Mouse (Mus musculus) layer of hippocampus, adult 8-10 months (tissue): ENCODE measurements at regions not wholly inside any gene's neighbourhood (a gene's known extent, or its start where the extent isn't known, plus 50 kb on each side); places are given as distances from the start of the nearest gene placed in this dataset.

Experiments used
- DNase-seq, 2 experiments: peaks; one replicate each; pipeline ENCODE4 v3.0.0; 2022; ENCODE audit warnings: low spot score in 2 of 2

GRCm38 (mm10) chr10:99460847-99461445 is 197.9 kb downstream of the Dusp6 start:
- no peak for DNase-seq

DNA sequence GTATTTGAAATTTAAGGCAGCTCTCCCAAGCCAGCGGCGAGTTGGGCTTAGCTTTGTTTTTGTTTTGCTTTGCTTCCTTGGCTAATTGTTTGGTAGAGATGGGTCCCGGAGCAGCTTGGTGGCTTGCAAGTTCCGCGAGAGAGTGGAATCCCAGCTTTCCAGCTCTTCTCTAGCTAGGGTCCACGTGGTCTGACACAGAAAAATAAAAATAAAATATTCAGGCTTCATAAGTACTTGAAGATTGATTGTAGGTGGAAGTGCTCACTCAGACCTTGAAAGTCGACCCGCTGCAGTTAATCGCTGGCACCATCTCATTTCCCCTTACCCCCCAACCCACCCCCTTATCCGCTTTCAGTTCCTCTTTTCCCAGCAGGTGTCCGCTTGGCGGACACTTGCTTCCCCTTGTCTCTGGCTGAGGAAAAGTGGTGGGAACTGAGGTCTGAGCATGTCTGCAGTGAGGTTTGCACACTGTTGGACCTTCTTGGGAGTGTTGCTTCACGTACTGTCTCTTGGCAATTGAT is 198.5 kb downstream of the Dusp6 start:
- DNase-seq, result peak in 1 of 2 experiments; percentile 11

DNA sequence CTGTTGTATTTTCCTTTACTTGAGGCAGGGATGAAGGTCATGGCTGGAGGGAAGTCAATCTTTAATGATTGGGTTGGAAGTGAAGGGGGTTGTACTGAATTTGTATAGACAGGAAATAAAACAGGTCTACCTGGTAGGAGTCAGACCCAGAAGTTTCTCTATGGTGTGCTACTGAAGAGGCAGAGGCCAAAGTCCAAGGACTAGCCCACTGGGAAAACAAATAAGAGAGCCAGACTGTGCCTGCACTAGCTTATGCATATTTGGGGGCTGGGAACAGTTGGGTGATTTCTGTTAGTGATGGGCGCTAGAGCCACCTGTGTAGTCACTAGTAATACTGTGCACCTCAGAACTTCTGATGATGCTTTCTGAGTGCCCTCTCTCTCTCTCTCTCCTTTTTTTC is 203.7 kb downstream of the Dusp6 start:
- DNase-seq, result no peak

DNA sequence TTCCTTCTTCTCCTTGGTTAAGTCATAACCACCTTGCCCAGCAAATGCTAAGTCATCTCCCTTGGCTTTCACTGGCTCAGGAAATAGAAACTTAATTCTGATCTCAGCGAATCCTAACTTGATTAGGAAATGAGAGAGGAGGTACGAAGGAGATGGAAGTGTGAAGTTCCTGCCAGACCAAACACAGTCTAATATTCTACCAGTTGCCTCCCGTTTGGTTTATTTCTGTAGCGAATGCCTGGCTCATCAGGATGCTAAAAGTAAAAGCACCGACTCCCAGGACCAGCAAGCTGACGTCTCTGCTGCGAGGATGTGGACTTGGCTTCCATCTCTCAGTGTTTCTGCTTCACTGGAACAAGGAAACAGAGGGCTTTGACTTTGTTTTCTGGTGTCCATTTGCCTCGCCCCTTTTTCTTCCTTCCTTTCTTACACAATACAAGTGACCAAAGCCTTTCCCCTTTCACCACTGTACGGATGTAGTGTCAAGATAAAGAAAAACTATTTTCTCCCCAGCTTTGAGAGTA is 204.3 kb downstream of the Dusp6 start:
- no peak for DNase-seq

- no peak for DNase-seq
Observed at GRCm38 (mm10) chr10:99468971-99469370, 205.9 kb downstream of the Dusp6 start.

GRCm38 (mm10) chr10:99471832-99472497 is 208.9 kb downstream of the Dusp6 start:
- DNase-seq, result no peak

GRCm38 (mm10) chr10:99472806-99473205 is 209.8 kb downstream of the Dusp6 start:
- no peak for DNase-seq

GRCm38 (mm10) chr10:99473758-99474157 is 210.7 kb downstream of the Dusp6 start:
- no peak for DNase-seq

DNA sequence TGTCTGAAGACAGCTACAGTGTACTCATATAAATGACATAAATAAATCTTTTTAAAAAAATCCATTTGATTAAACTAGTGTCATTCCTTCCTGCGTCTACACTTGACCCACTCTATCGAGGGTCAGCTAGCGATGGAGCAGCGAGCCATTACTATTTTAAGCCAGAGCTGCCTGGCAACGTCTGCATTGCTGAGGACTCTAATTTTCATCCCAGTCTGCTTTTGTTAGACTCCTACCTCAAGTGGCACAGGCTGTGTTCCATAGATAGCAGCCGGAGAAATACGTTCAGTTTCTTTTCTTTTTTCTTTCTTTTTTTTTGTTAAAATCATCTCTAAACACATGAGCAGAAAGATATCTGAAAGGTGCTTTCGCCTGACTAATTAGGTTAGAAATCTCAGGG is 211.5 kb downstream of the Dusp6 start:
- no peak for DNase-seq

- no peak for DNase-seq
Observed at GRCm38 (mm10) chr10:99476214-99476613, 213.2 kb downstream of the Dusp6 start.

GRCm38 (mm10) chr10:99476776-99477175 is 213.7 kb downstream of the Dusp6 start:
- no peak for DNase-seq

DNA sequence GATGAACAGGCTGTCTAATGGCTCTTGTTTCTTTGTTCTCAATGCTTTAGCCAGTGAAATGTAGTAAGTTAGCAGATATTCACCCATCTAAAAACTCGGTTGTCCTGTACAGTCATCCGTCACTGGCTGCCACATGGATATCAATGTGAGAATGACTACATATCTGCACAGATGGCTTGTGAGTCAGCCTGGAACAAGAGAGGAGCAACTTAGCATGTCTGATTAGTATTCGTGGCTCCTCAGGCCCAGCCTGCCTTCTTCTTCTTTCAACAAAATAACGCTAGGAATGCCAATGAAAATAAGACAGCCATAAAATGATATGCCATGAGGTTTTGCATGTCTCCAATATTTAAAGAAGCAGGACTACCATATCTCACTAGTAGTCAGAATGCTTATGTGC is 217.5 kb downstream of the Dusp6 start:
- peak; percentile 61 to 72 for DNase-seq

- peak in 1 of 2 experiments; percentile 30 for DNase-seq
Observed at GRCm38 (mm10) chr10:99482009-99482408, 219.0 kb downstream of the Dusp6 start.

DNA sequence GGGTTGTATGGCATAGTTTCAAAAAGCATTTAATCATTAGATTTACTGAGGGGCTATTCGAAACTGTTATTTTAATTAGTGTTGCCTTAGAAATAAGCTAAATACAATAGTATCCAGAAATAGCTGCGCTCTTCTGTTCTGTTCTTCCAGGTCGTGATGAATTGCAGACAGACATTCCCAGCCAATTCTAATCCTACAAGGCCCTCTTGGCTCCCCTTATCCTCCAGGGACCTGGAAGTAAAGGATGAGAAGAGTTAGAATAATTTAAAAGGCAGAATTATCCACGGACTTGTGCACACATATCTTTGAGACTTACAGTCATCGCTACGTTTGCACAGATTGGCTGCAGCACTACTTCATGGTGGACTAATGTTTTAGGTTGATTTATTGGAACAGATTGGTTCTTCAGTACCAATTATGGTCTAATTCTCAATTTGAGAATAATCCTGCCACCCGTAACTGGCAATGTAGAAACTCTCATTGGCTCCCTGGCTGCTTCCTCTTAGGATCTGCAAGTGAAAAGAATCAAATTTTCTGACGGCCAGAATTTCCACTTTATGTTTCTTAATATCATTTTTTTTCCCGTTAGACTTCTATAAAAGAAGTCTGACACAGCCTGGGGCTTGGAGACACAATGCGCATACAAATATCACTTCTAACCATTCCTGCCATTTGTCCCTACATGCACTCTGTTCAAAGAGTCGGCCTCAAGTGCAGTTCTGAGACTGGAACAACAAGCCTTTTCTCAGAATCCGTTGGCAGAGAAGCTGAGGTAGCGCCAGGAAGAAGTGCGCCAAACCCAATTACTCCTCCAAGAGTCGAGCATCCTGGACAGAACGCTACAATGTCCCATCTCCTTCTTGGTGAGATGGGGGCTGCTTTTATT is 225.4 kb downstream of the Dusp6 start:
- peak; percentile 21 to 45 for DNase-seq

DNA sequence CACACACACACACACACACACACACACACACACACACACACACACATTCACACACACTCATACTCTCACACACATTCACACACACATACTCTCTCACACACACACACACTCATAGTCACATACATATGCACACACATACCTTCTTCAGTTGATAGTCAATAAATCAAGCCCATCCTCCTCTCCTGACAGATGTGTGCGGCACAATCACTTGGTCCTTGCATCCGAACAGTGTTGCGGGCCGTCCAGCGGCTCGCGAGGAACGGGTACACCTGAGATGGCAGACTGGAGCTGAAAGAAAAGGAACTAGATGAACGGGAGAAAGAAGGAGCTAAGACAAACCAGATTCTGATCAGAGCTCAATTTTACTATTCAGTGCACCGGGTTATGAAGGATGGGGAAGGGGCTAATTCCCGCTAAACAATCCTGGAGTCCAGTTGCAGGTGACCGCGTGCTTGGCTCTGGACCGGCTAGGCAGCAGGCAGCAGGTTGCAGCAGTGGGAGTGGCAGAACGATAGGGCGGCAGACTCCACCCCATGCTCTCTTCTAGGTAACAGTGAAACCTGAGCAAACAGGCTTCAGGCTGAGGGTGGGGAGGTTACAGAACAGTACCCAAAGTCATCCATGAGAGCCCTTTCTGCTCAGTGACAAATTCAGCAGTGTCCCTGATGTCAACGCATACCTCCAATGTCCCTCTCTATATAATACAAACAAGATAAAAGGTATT is 247.8 kb downstream of the Csl start:
- DNase-seq, result no peak

GRCm38 (mm10) chr10:99517944-99518343 is 241.5 kb downstream of the Csl start:
- DNase-seq, result no peak

GRCm38 (mm10) chr10:99519479-99519878 is 240.0 kb downstream of the Csl start:
- no peak for DNase-seq

DNA sequence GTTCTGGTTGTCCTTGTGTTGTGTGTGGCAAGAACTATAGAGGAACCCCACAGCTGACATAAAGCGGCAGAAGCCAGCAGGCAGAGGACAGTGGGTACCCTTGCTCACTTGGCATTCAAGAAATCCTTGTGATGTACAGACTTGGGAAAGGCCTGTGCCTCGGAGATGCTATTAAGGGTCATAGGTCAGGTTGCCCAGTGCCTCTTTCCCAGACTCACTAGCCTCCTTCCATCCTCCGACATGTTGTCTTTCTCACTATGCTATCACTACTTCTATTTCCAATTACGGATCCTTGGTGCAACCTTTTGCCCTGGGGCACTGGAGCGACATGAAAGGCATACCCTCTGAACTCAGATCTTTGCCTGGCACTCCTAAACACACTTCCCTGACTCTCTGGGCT is 235.6 kb downstream of the Csl start:
- no peak for DNase-seq

GRCm38 (mm10) chr10:99524273-99525212 is 234.9 kb downstream of the Csl start:
- peak; percentile 36 to 40 for DNase-seq

DNA sequence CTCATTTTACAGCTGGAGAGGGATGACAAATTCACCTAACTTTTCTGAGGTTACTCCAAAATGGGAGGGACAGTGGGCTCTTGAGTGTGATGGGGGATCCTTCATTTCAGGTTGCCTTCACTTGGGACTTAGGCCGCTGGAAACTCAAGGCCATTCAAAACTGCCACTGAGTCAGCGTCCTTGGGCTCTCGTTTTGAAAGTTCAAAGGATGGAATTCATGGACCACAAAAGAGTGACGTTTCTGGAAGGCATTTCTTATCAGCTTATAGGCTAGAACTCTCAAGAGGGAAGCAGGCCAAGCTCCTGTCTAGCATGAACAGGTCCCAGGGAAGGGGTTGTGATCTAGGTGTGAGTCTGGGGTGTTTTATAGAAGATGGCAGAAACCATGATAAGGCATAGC is 233.3 kb downstream of the Csl start:
- no peak for DNase-seq
